Mouse (Mus musculus) limb, embryonic 10.5 days (tissue): Measurements from ENCODE around the gene Acaca. TPM values are rescaled to one million over a fixed set of nuclear protein-coding genes. Genes with fewer than 3 reads are reported as not detected.

Source experiments
- DNase-seq: peaks from one replicate; pipeline ENCODE4 v3.0.0-alpha.2; 2017; ENCODE audit warnings: low spot score
- H3K27ac ChIP-seq: fragments of 300-500 bp; sonication (generic); 2 replicates; pipeline ENCODE4 v1.5.1; 2016; ENCODE audit warnings: mild to moderate bottlenecking
- H3K27me3 ChIP-seq: fragments of 300-500 bp; sonication (generic); 2 replicates; pipeline ENCODE4 v1.6.1; 2016; ENCODE audit warnings: low read depth, mild to moderate bottlenecking; ENCODE audit not compliant: poor library complexity, severe bottlenecking
- H3K36me3 ChIP-seq: fragments of 300-500 bp; sonication (generic); 2 replicates; pipeline ENCODE4 v1.6.1; 2016; ENCODE audit warnings: mild to moderate bottlenecking, moderate library complexity
- H3K4me1 ChIP-seq: fragments of 300-500 bp; sonication (generic); 2 replicates; pipeline ENCODE4 v1.6.1; 2016
- H3K4me3 ChIP-seq: fragments of 300-500 bp; sonication (generic); 2 replicates; pipeline ENCODE4 v1.5.1; 2016; ENCODE audit warnings: mild to moderate bottlenecking, moderate library complexity
- H3K9me3 ChIP-seq: fragments of 300-500 bp; sonication (generic); replicated peaks from 2 replicates; pipeline ENCODE4 v1.6.1; 2016; ENCODE audit warnings: mild to moderate bottlenecking
- WGBS: fragments of 180-500 bp; shearing (Covaris S2); methylation state at CpG from one replicate; pipeline ENCODE4 v1.1.7; 2016; 5-methylcytosine and 5-hydroxymethylcytosine counted together
- polyA plus RNA-seq: library from polyadenylated mRNA; unstranded; fragments of >200 nt; fragmentation: Nextera tagmentation; extraction: Ambion mirVana; gene quantifications from 2 replicates; pipeline ENCODE4 v1.2.1, GENCODE M21; 2016

Gene Acaca
- polyA plus RNA-seq, 1 experiment from 2014 or later, result 22.8 TPM

- Histone ChIP-seq H3K27me3 (no peaks in the 10 kb centered on the region), H3K4me3 (no peak overlapping the region)
- 95% methylated on average over 3 of the region's 3 CpGs for WGBS
These were observed 310.9 kb downstream of the Acaca start for GRCm38 (mm10) chr11:84440402-84440801.

GRCm38 (mm10) chr11:84442554-84443331 lies 313.3 kb downstream of the Acaca start:
- 89% methylated on average over 4 of the region's 4 CpGs for WGBS
- no peak overlapping the region for H3K4me3 ChIP-seq
- no peak for DNase-seq
- H3K4me1 ChIP-seq, result no peaks in the 10 kb centered on the region
- no peaks in the 10 kb centered on the region for H3K27me3 ChIP-seq
- H3K9me3 ChIP-seq, result no peaks in the 10 kb centered on the region
- H3K27ac ChIP-seq, result no peak overlapping the region
- peaks cover 29% of the 10 kb centered on the region for H3K36me3 ChIP-seq

More at GRCm38 (mm10) chr11:84440402-84440801, 310.9 kb downstream of the Acaca start:
- Histone ChIP-seq H3K9me3 (no peaks in the 10 kb centered on the region), H3K27ac (no peak overlapping the region), H3K36me3 (peaks cover 23% of the 10 kb centered on the region), H3K4me1 (no peaks in the 10 kb centered on the region)
- DNase-seq, result no peak

Other genes starting within 250 kb of the Acaca start
- 45.6 and 50.1 TPM in 2 replicates for gene Ddx52, start 187.6 kb upstream of the Acaca start, polyA plus RNA-seq
- 3.2 and 5.9 TPM in 2 replicates for gene Synrg, start 165.2 kb upstream of the Acaca start, polyA plus RNA-seq
- gene Dusp14, start 60.4 kb upstream of the Acaca start, polyA plus RNA-seq, result 5.6 and 7.3 TPM in 2 replicates
- 39.5 and 43.9 TPM in 2 replicates for gene Tada2a, start 72 bp upstream of the Acaca start, polyA plus RNA-seq
- not detected in 2 replicates for gene Gm11437, start 37.8 kb downstream of the Acaca start, polyA plus RNA-seq